8 mouse cellular contexts compared by ENCODE assay signal in the genomic region with DNA sequence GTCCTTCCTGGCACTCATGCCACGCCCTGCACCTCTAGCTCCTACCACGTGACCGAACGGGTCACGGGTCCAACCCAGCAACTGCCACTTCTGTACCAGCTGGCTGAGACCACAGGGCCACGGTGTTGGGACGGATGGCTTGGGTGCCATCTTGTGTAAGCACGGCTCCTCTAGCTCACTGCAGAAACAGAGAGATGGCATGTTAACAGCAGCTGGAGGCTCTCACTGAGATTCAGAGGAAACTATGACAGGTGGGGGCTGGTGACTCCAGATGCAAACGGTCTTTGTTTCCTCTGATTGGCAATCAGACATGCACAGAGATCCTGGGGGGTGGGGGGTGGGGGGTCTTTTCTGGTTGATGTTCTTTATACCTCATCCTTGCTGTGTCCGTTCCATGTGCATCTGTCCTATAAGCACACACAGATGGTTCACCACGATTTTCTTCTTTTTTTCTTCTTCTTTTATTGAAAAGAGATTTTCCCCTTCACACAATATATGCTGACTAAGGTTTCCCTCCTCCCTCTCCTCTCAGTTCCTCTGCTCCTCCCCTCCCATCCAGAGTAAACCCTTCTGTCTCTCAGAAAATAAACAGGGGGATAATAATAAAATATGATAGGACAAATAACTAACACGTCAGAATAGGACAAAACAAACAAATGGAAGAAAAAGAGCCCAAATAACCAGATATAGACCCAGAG. TPM values are rescaled to one million over a fixed set of nuclear protein-coding genes. Genes with fewer than 3 reads are reported as not detected.
DNase-seq lines count a peak whose midpoint lies in the region; ATAC-seq and TF ChIP-seq lines count a peak whose summit lies in the region.

No protein-coding gene starts in this region.

- ATAC-seq in kidney, postnatal 0 days (replicated peaks; ENCODE audit: low FRiP score, low read depth): peak; percentile 78
- ATAC-seq in liver, embryonic 13.5 days (ENCODE audit: low read depth): peak; percentile 47
- no peak for ATAC-seq in erythroblast, adult 5-6 weeks (replicated peaks; ENCODE audit: low FRiP score, poor library complexity, severe bottlenecking)

- H3K36me3 ChIP-seq in kidney, postnatal 0 days (ENCODE audit: insufficient read depth, low read length): peaks cover 4% of the 10 kb centered on the region; the same call in 1 of the 2 replicates
- no peaks in the 10 kb centered on the region for H3K36me3 ChIP-seq in liver, embryonic 13.5 days

- H3K4me1 ChIP-seq in kidney, postnatal 0 days (replicated peaks; ENCODE audit: insufficient read depth, low read length): peaks cover 19% of the 10 kb centered on the region
- peaks cover 32% of the 10 kb centered on the region for H3K4me1 ChIP-seq in liver, embryonic 13.5 days (replicated peaks)

- no peak for DNase-seq in kidney, postnatal 0 days (ENCODE audit: low spot score)
- no peak for DNase-seq in kidney, postnatal 14 days
- peak; percentile 63 for DNase-seq in T-cell, adult 2 months (ENCODE audit: low spot score)
- DNase-seq in liver, embryonic 13.5 days: no peak
- DNase-seq in spleen, postnatal 36 days (ENCODE audit: low spot score in 2 of 2): peak; percentile 90 to 91
- no peak for DNase-seq in c-Kit-positive CD71-positive TER-119-positive erythroid progenitor cells, embryonic 14.5 days (ENCODE audit: low spot score)
- no peak for DNase-seq in frontal cortex, postnatal 36 days (ENCODE audit: low spot score in 2 of 2)

- no peaks in the 10 kb centered on the region for H3K9me3 ChIP-seq in kidney, postnatal 0 days (replicated peaks; ENCODE audit: low read length)
- H3K9me3 ChIP-seq in liver, embryonic 13.5 days (replicated peaks): no peaks in the 10 kb centered on the region

- H3K27ac ChIP-seq in kidney, postnatal 0 days: peak overlapping the region; percentile 52; the same call in 1 of the 2 replicates
- H3K27ac ChIP-seq in liver, embryonic 13.5 days: no peak overlapping the region

- no peak; the same call in 1 of the 2 replicates for TF ChIP-seq CTCF in kidney, postnatal 0 days (IDR thresholded peaks at IDR 0.05; ENCODE audit: low read depth)

- H3K4me3 ChIP-seq in kidney, postnatal 0 days (replicated peaks; ENCODE audit: low read depth, low read length): no peak overlapping the region
- no peak overlapping the region for H3K4me3 ChIP-seq in liver, embryonic 13.5 days (replicated peaks)

- 56% methylated on average over 12 of the region's 12 CpGs for WGBS in kidney, postnatal 0 days
- 30% methylated on average over 12 of the region's 12 CpGs for WGBS in liver, embryonic 13.5 days (ENCODE audit: insufficient replicate concordance)

- no peak overlapping the region for H3K9ac ChIP-seq in kidney, postnatal 0 days (ENCODE audit: low read depth, low read length)
- H3K9ac ChIP-seq in liver, embryonic 13.5 days: no peak overlapping the region

- H3K27me3 ChIP-seq in kidney, postnatal 0 days (ENCODE audit: insufficient read depth, low read length): no peaks in the 10 kb centered on the region
- no peaks in the 10 kb centered on the region for H3K27me3 ChIP-seq in liver, embryonic 13.5 days

- no peak overlapping the region for H3K4me2 ChIP-seq in kidney, postnatal 0 days (ENCODE audit: low read length)
- H3K4me2 ChIP-seq in liver, embryonic 13.5 days: no peak overlapping the region

RNA-seq across cellular contexts. Expression of a gene that starts 25.5 kb away (rescaled TPM):
- polyA plus RNA-seq in kidney, postnatal 0 days (2015; fragmentation: Nextera tagmentation; extraction: Ambion mirVana): 16.1 and 16.3 TPM in 2 replicates
- polyA plus RNA-seq in liver, embryonic 13.5 days (2015; fragmentation: Nextera tagmentation; extraction: Ambion mirVana): 4.3 and 5.3 TPM in 2 replicates
- total RNA-seq in erythroblast, adult 5-6 weeks (2015; ENCODE audit: low replicate concordance): 6.1 and 6.3 TPM in 2 replicates
- total RNA-seq in erythroblast, adult 5-6 weeks (2017; ENCODE audit: low replicate concordance): 4.4 and 11.2 TPM in 2 replicates

Comparison
In these comparisons a context has a peak if more than half of its experiments do, and no peak if none do; other contexts are left out.
1. DNase-seq: peak in T-cell, adult 2 months (single experiment) and spleen, postnatal 36 days (2 of 2); none in kidney, postnatal 0 days (single experiment), kidney, postnatal 14 days (single experiment), liver, embryonic 13.5 days (single experiment), c-Kit-positive CD71-positive TER-119-positive erythroid progenitor cells, embryonic 14.5 days (single experiment) and frontal cortex, postnatal 36 days (0 of 2).